Mouse (Mus musculus): ENCODE data around the gene Car3. TPM values are rescaled to one million over a fixed set of nuclear protein-coding genes. Genes with fewer than 3 reads are reported as not detected.

Gene Car3
- polyA plus RNA-seq, 1 experiment from 2014 or later: 19.8 TPM

DNA sequence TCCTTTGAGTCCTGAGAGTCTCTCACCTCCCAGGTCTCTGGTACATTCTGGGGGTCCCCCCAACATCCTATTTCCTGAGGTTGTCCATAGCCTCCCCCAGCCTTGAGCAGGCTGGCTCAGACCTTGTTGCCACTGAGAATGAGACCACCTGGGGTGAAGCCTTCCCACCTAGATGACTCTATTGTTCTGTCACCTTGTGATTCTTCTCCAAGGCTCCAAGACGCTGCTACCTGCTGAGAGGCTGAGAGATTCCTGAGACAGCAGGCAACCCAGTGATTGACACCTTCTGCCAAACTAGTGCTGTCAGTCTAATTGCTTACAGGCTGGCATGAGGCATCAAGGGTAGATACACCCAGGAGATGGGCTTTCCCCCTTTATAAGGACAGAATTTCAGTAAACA lies 44.0 kb downstream of the Car3 start:
- no peak overlapping the region for H3K27ac ChIP-seq (ENCODE audit: low read depth, low read length)
- H3K4me1 ChIP-seq (ENCODE audit: control insufficient read depth, insufficient read depth, low read length): no peaks in the 10 kb centered on the region
- H3K27me3 ChIP-seq (ENCODE audit: control insufficient read depth, insufficient read depth, low read length): no peaks in the 10 kb centered on the region
- no peaks in the 10 kb centered on the region for H3K9me3 ChIP-seq (replicated peaks; ENCODE audit: control insufficient read depth, low read length)
- ATAC-seq (replicated peaks; ENCODE audit: insufficient number of reproducible peaks, low FRiP score, low TSS enrichment): no peak
- H3K9ac ChIP-seq (ENCODE audit: low read depth, low read length): no peak overlapping the region
- H3K4me2 ChIP-seq: no peak overlapping the region
- WGBS (ENCODE audit: insufficient replicate concordance): 42% methylated on average over 1 of the region's 1 CpGs
- no peak overlapping the region for H3K4me3 ChIP-seq (ENCODE audit: low read depth, low read length)
- no peaks in the 10 kb centered on the region for H3K36me3 ChIP-seq (ENCODE audit: control insufficient read depth, insufficient read depth, low read length)

GRCm38 (mm10) chr3:14911992-14912582 lies 48.8 kb downstream of the Car3 start:
- Histone ChIP-seq H3K4me2 (no peak overlapping the region), H3K36me3 (ENCODE audit: control insufficient read depth, insufficient read depth, low read length) (no peaks in the 10 kb centered on the region), H3K27ac (ENCODE audit: low read depth, low read length) (no peak overlapping the region), H3K9me3 (replicated peaks; ENCODE audit: control insufficient read depth, low read length) (no peaks in the 10 kb centered on the region), H3K27me3 (ENCODE audit: control insufficient read depth, insufficient read depth, low read length) (no peaks in the 10 kb centered on the region), H3K4me3 (ENCODE audit: low read depth, low read length) (no peak overlapping the region), H3K9ac (ENCODE audit: low read depth, low read length) (no peak overlapping the region), H3K4me1 (ENCODE audit: control insufficient read depth, insufficient read depth, low read length) (no peaks in the 10 kb centered on the region)
- no peak for ATAC-seq (replicated peaks; ENCODE audit: insufficient number of reproducible peaks, low FRiP score, low TSS enrichment)
- 87% methylated on average over 4 of the region's 4 CpGs for WGBS (ENCODE audit: insufficient replicate concordance)

DNA sequence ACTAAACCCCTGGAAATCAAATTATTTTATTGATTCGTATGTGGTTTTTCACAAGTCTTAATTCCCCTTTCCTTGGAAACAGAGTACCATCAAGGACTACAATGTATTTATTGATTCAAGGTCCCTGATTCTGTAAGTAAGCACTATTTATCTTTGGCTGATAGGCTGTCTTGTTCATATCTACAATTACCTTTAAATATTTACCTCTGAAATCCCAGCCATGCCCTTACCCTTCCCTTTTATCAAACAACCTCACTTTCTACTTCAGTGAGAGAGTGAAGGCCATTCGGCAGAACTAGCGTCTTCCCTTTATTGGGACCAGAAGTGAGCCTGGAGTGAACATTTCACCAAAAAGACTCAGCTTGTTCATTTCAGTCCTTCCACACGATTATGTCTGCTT lies 50.5 kb downstream of the Car3 start:
- no peaks in the 10 kb centered on the region for H3K36me3 ChIP-seq (ENCODE audit: control insufficient read depth, insufficient read depth, low read length)
- no peak overlapping the region for H3K27ac ChIP-seq (ENCODE audit: low read depth, low read length)
- no peaks in the 10 kb centered on the region for H3K4me1 ChIP-seq (ENCODE audit: control insufficient read depth, insufficient read depth, low read length)
- WGBS (ENCODE audit: insufficient replicate concordance): 74% methylated on average over 4 of the region's 4 CpGs
- H3K4me3 ChIP-seq (ENCODE audit: low read depth, low read length): no peak overlapping the region
- H3K27me3 ChIP-seq (ENCODE audit: control insufficient read depth, insufficient read depth, low read length): no peaks in the 10 kb centered on the region
- H3K9ac ChIP-seq (ENCODE audit: low read depth, low read length): no peak overlapping the region
- ATAC-seq (replicated peaks; ENCODE audit: insufficient number of reproducible peaks, low FRiP score, low TSS enrichment): no peak
- no peak overlapping the region for H3K4me2 ChIP-seq
- no peaks in the 10 kb centered on the region for H3K9me3 ChIP-seq (replicated peaks; ENCODE audit: control insufficient read depth, low read length)

DNA sequence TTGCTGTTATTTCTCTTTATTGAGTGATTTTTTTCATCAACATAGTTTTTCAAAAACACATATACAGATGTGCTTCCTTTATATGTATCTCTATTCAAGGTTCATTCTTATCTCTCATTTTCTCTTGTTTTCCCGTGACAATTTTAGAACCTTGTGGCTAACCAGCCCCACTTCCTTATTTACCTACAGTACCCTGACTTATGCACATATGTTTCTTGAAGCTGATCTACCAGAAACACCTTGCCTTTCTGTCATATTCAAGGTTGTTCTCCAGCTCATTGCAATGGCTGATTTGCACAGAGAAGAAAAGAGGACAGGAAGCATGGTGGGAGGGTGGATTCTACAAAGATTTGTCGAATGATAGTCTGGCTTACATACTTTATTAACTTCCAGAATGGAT lies 52.0 kb downstream of the Car3 start:
- H3K27ac ChIP-seq (ENCODE audit: low read depth, low read length): no peak overlapping the region
- H3K9me3 ChIP-seq (replicated peaks; ENCODE audit: control insufficient read depth, low read length): no peaks in the 10 kb centered on the region
- no peaks in the 10 kb centered on the region for H3K36me3 ChIP-seq (ENCODE audit: control insufficient read depth, insufficient read depth, low read length)
- 78% methylated on average over 2 of the region's 2 CpGs for WGBS (ENCODE audit: insufficient replicate concordance)
- no peak overlapping the region for H3K4me2 ChIP-seq
- H3K27me3 ChIP-seq (ENCODE audit: control insufficient read depth, insufficient read depth, low read length): no peaks in the 10 kb centered on the region
- no peak for ATAC-seq (replicated peaks; ENCODE audit: insufficient number of reproducible peaks, low FRiP score, low TSS enrichment)
- no peaks in the 10 kb centered on the region for H3K4me1 ChIP-seq (ENCODE audit: control insufficient read depth, insufficient read depth, low read length)
- H3K9ac ChIP-seq (ENCODE audit: low read depth, low read length): no peak overlapping the region
- H3K4me3 ChIP-seq (ENCODE audit: low read depth, low read length): no peak overlapping the region

DNA sequence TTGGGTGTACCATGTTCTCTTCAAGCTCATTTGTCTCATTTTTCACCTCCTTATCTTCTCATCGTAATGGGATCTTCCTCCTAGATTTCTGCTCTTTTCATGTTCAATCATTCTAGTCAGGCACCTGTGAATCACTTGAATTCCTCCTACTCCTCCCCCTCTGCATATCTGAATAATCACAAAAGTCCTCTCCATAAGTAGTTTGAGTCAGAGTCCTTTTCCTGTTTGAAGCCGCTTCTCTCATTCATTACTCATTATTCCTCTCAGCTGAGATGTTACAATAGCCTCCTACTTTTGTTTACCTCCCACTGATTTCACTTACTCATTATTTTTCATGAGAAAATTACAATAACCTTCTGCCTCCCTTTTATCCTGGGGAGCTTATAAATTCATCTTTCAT lies 53.9 kb downstream of the Car3 start:
- no peak overlapping the region for H3K9ac ChIP-seq (ENCODE audit: low read depth, low read length)
- no peak overlapping the region for H3K4me2 ChIP-seq
- H3K27ac ChIP-seq (ENCODE audit: low read depth, low read length): no peak overlapping the region
- no peaks in the 10 kb centered on the region for H3K36me3 ChIP-seq (ENCODE audit: control insufficient read depth, insufficient read depth, low read length)
- H3K4me1 ChIP-seq (ENCODE audit: control insufficient read depth, insufficient read depth, low read length): no peaks in the 10 kb centered on the region
- no peaks in the 10 kb centered on the region for H3K27me3 ChIP-seq (ENCODE audit: control insufficient read depth, insufficient read depth, low read length)
- no peak overlapping the region for H3K4me3 ChIP-seq (ENCODE audit: low read depth, low read length)
- no peaks in the 10 kb centered on the region for H3K9me3 ChIP-seq (replicated peaks; ENCODE audit: control insufficient read depth, low read length)
- no peak for ATAC-seq (replicated peaks; ENCODE audit: insufficient number of reproducible peaks, low FRiP score, low TSS enrichment)
- 70% methylated on average over 2 of the region's 2 CpGs for WGBS (ENCODE audit: insufficient replicate concordance)

Other genes starting within 250 kb of the Car3 start
- 4.8 and 5.4 TPM in 2 replicates for gene Car13, start 221.8 kb upstream of the Car3 start, polyA plus RNA-seq (2014; fragmentation: Nextera tagmentation; extraction: Ambion mirVana)
- gene Car1, start 55.1 kb upstream of the Car3 start, polyA plus RNA-seq (2014; fragmentation: Nextera tagmentation; extraction: Ambion mirVana): 0.44 and 1.3 TPM in 2 replicates
- 315 and 394 TPM in 2 replicates for gene Car2, start 22.8 kb downstream of the Car3 start, polyA plus RNA-seq (2014; fragmentation: Nextera tagmentation; extraction: Ambion mirVana)

Measured in heart, embryonic 11.5 days (tissue).